Mouse (Mus musculus): ENCODE results near the gene Hemgn. TPM values are rescaled to one million over a fixed set of nuclear protein-coding genes. Genes with fewer than 3 reads are reported as not detected.

Gene Hemgn
- polyA plus RNA-seq, 1 experiment from 2014 or later: 0.78 TPM

GRCm38 (mm10) chr4:46428903-46429499, 15.7 kb upstream of the Hemgn start:
- Histone ChIP-seq H3K4me1 (replicated peaks; ENCODE audit: control insufficient read depth, insufficient read depth) (no peaks in the 10 kb centered on the region), H3K36me3 (ENCODE audit: control insufficient read depth, insufficient read depth, low read length) (no peaks in the 10 kb centered on the region), H3K9me3 (ENCODE audit: control insufficient read depth, low read length) (no peaks in the 10 kb centered on the region), H3K27ac (replicated peaks) (no peak overlapping the region), H3K4me2 (replicated peaks; ENCODE audit: low read depth) (no peak overlapping the region), H3K4me3 (ENCODE audit: low read depth, low read length) (no peak overlapping the region), H3K27me3 (ENCODE audit: control insufficient read depth, insufficient read depth, low read length) (no peaks in the 10 kb centered on the region), H3K9ac (ENCODE audit: low read length) (no peak overlapping the region)
- DNase-seq (ENCODE audit: low spot score) (no peak), ATAC-seq (ENCODE audit: low FRiP score, low TSS enrichment) (no peak)
- 59% methylated on average over 10 of the region's 10 CpGs for WGBS
- no peak for TF ChIP-seq CTCF (IDR thresholded peaks at IDR 0.05; ENCODE audit: low read depth)
- TF ChIP-seq EP300 (optimal IDR thresholded peaks at IDR 0.05): no peak

- TF ChIP-seq EP300 (optimal IDR thresholded peaks at IDR 0.05): no peak
- no peak for TF ChIP-seq CTCF (IDR thresholded peaks at IDR 0.05; ENCODE audit: low read depth)
- no peaks in the 10 kb centered on the region for H3K36me3 ChIP-seq (ENCODE audit: control insufficient read depth, insufficient read depth, low read length)
- no peak overlapping the region for H3K9ac ChIP-seq (ENCODE audit: low read length)
- DNase-seq (ENCODE audit: low spot score) (no peak), ATAC-seq (ENCODE audit: low FRiP score, low TSS enrichment) (no peak)
- H3K27ac ChIP-seq (replicated peaks): no peak overlapping the region
- no peak overlapping the region for H3K4me2 ChIP-seq (replicated peaks; ENCODE audit: low read depth)
- H3K4me3 ChIP-seq (ENCODE audit: low read depth, low read length): no peak overlapping the region
- no peaks in the 10 kb centered on the region for H3K9me3 ChIP-seq (ENCODE audit: control insufficient read depth, low read length)
- H3K4me1 ChIP-seq (replicated peaks; ENCODE audit: control insufficient read depth, insufficient read depth): no peaks in the 10 kb centered on the region
- H3K27me3 ChIP-seq (ENCODE audit: control insufficient read depth, insufficient read depth, low read length): no peaks in the 10 kb centered on the region
- 67% methylated on average over 8 of the region's 8 CpGs for WGBS
Measured at GRCm38 (mm10) chr4:46422625-46423024, 9.3 kb upstream of the Hemgn start.

GRCm38 (mm10) chr4:46418851-46419250, 5.5 kb upstream of the Hemgn start:
- TF ChIP-seq EP300 (optimal IDR thresholded peaks at IDR 0.05): no peak
- no peak for TF ChIP-seq CTCF (IDR thresholded peaks at IDR 0.05; ENCODE audit: low read depth)
- no peak for ATAC-seq (ENCODE audit: low FRiP score, low TSS enrichment)
- 66% methylated on average over 9 of the region's 9 CpGs for WGBS
- no peak for DNase-seq (ENCODE audit: low spot score)
- H3K36me3 ChIP-seq (ENCODE audit: control insufficient read depth, insufficient read depth, low read length): no peaks in the 10 kb centered on the region
- no peak overlapping the region for H3K9ac ChIP-seq (ENCODE audit: low read length)
- no peak overlapping the region for H3K4me3 ChIP-seq (ENCODE audit: low read depth, low read length)
- H3K4me2 ChIP-seq (replicated peaks; ENCODE audit: low read depth): no peak overlapping the region
- no peak overlapping the region for H3K27ac ChIP-seq (replicated peaks)
- no peaks in the 10 kb centered on the region for H3K4me1 ChIP-seq (replicated peaks; ENCODE audit: control insufficient read depth, insufficient read depth)
- H3K9me3 ChIP-seq (ENCODE audit: control insufficient read depth, low read length): no peaks in the 10 kb centered on the region
- H3K27me3 ChIP-seq (ENCODE audit: control insufficient read depth, insufficient read depth, low read length): no peaks in the 10 kb centered on the region

GRCm38 (mm10) chr4:46417491-46417890, 4.2 kb upstream of the Hemgn start:
- Histone ChIP-seq H3K27ac (replicated peaks) (no peak overlapping the region), H3K9me3 (ENCODE audit: control insufficient read depth, low read length) (no peaks in the 10 kb centered on the region), H3K4me3 (ENCODE audit: low read depth, low read length) (no peak overlapping the region), H3K27me3 (ENCODE audit: control insufficient read depth, insufficient read depth, low read length) (no peaks in the 10 kb centered on the region), H3K4me1 (replicated peaks; ENCODE audit: control insufficient read depth, insufficient read depth) (no peaks in the 10 kb centered on the region), H3K9ac (ENCODE audit: low read length) (no peak overlapping the region), H3K36me3 (ENCODE audit: control insufficient read depth, insufficient read depth, low read length) (no peaks in the 10 kb centered on the region), H3K4me2 (replicated peaks; ENCODE audit: low read depth) (no peak overlapping the region)
- TF ChIP-seq CTCF (IDR thresholded peaks at IDR 0.05; ENCODE audit: low read depth) (peak; percentile 54), EP300 (optimal IDR thresholded peaks at IDR 0.05) (no peak)
- WGBS: 58% methylated on average over 3 of the region's 3 CpGs
- DNase-seq (ENCODE audit: low spot score) (no peak), ATAC-seq (ENCODE audit: low FRiP score, low TSS enrichment) (no peak)

- no peaks in the 10 kb centered on the region for H3K36me3 ChIP-seq (ENCODE audit: control insufficient read depth, insufficient read depth, low read length)
- no peak overlapping the region for H3K9ac ChIP-seq (ENCODE audit: low read length)
- 63% methylated on average over 1 of the region's 1 CpGs for WGBS
- H3K4me2 ChIP-seq (replicated peaks; ENCODE audit: low read depth): no peak overlapping the region
- TF ChIP-seq EP300 (optimal IDR thresholded peaks at IDR 0.05) (no peak), CTCF (IDR thresholded peaks at IDR 0.05; ENCODE audit: low read depth) (no peak)
- no peaks in the 10 kb centered on the region for H3K4me1 ChIP-seq (replicated peaks; ENCODE audit: control insufficient read depth, insufficient read depth)
- no peaks in the 10 kb centered on the region for H3K27me3 ChIP-seq (ENCODE audit: control insufficient read depth, insufficient read depth, low read length)
- ATAC-seq (ENCODE audit: low FRiP score, low TSS enrichment) (no peak), DNase-seq (ENCODE audit: low spot score) (no peak)
- no peak overlapping the region for H3K27ac ChIP-seq (replicated peaks)
- no peak overlapping the region for H3K4me3 ChIP-seq (ENCODE audit: low read depth, low read length)
- no peaks in the 10 kb centered on the region for H3K9me3 ChIP-seq (ENCODE audit: control insufficient read depth, low read length)
Measured at GRCm38 (mm10) chr4:46412113-46412512, 1.2 kb downstream of the Hemgn start.

GRCm38 (mm10) chr4:46411489-46411888, 1.8 kb downstream of the Hemgn start:
- ATAC-seq (ENCODE audit: low FRiP score, low TSS enrichment): no peak
- WGBS: 82% methylated on average over 6 of the region's 6 CpGs

More at GRCm38 (mm10) chr4:46411489-46411888, 1.8 kb downstream of the Hemgn start:
- no peaks in the 10 kb centered on the region for H3K36me3 ChIP-seq (ENCODE audit: control insufficient read depth, insufficient read depth, low read length)
- TF ChIP-seq CTCF (IDR thresholded peaks at IDR 0.05; ENCODE audit: low read depth) (no peak), EP300 (optimal IDR thresholded peaks at IDR 0.05) (no peak)
- no peak overlapping the region for H3K9ac ChIP-seq (ENCODE audit: low read length)
- no peak for DNase-seq (ENCODE audit: low spot score)
- H3K27me3 ChIP-seq (ENCODE audit: control insufficient read depth, insufficient read depth, low read length): no peaks in the 10 kb centered on the region
- H3K9me3 ChIP-seq (ENCODE audit: control insufficient read depth, low read length): no peaks in the 10 kb centered on the region
- no peak overlapping the region for H3K27ac ChIP-seq (replicated peaks)
- no peaks in the 10 kb centered on the region for H3K4me1 ChIP-seq (replicated peaks; ENCODE audit: control insufficient read depth, insufficient read depth)
- H3K4me2 ChIP-seq (replicated peaks; ENCODE audit: low read depth): no peak overlapping the region
- H3K4me3 ChIP-seq (ENCODE audit: low read depth, low read length): no peak overlapping the region
